Mouse (Mus musculus): ENCODE measurements around the gene Sall1. TPM values are rescaled to one million over a fixed set of nuclear protein-coding genes. Genes with fewer than 3 reads are reported as not detected.

Gene Sall1
- polyA plus RNA-seq, 2 experiments = 8.4 to 13.6 TPM

DNA sequence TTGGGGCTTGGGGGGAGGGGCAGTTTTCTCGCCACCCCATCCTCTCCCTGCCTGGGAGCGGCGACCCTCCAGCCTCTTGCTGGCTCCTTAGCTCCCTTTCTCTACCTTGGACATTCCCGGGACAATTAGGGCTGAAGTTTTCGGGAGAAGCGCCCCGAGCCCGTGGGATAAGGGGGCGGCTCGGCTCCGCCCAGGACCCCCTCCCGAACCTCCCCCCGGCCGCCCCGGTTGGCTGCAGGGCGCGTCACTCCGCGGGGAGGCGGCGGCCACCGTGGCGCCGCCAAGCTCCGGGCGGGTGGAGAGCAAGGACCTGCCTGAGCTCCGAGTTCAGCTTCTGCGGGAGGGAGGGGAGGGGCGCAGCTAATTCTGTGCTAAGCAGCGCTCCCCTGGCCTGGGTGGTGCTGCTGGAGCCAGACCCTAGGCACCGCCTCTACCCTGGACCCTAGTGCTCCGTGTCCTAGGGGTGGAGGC is 556 bp downstream of the Sall1 start:
- DNase-seq (ENCODE audit: low spot score) = peak; percentile 68
- Histone ChIP-seq H3K9me3 (ENCODE audit: control insufficient read depth, low read length) (no peaks in the 10 kb centered on the region), H3K27ac (replicated peaks; ENCODE audit: low read depth, low read length) (peak overlapping the region; percentile 98), H3K36me3 (ENCODE audit: control insufficient read depth, insufficient read depth, low read length) (no peaks in the 10 kb centered on the region), H3K4me3 (replicated peaks; ENCODE audit: low read length) (peak overlapping the region; percentile 68), H3K4me1 (ENCODE audit: control insufficient read depth, insufficient read depth, low read length) (peaks cover 5% of the 10 kb centered on the region), H3K4me2 (replicated peaks; ENCODE audit: low read depth, low read length, severe bottlenecking) (peak overlapping the region; percentile 79), H3K27me3 (ENCODE audit: control insufficient read depth, insufficient read depth, low read length) (peaks cover 12% of the 10 kb centered on the region; the same call in 1 of the 2 replicates), H3K9ac (ENCODE audit: low read depth, low read length, severe bottlenecking) (peak overlapping the region; percentile 97)
- 2% methylated on average over 17 of the region's 32 CpGs for WGBS
- TF ChIP-seq POLR2A (IDR thresholded peaks at IDR 0.05; ENCODE audit: borderline replicate concordance, extremely low read depth, insufficient read depth, insufficient read length) = 0 out of 2 replicates have a peak, but pooled peaks have one; percentile 13
- ATAC-seq (ENCODE audit: low FRiP score, low read depth) = peak; percentile 79

GRCm38 (mm10) chr8:89042560-89043370 is 1.2 kb downstream of the Sall1 start:
- peak overlapping the region; percentile 97 for H3K9ac ChIP-seq (ENCODE audit: low read depth, low read length, severe bottlenecking)
- TF ChIP-seq POLR2A (IDR thresholded peaks at IDR 0.05; ENCODE audit: borderline replicate concordance, extremely low read depth, insufficient read depth, insufficient read length) = no peak
- H3K27me3 ChIP-seq (ENCODE audit: control insufficient read depth, insufficient read depth, low read length) = peaks cover 18% of the 10 kb centered on the region
- peak overlapping the region; percentile 98 for H3K27ac ChIP-seq (replicated peaks; ENCODE audit: low read depth, low read length)
- H3K4me2 ChIP-seq (replicated peaks; ENCODE audit: low read depth, low read length, severe bottlenecking) = peak overlapping the region; percentile 79
- H3K4me1 ChIP-seq (ENCODE audit: control insufficient read depth, insufficient read depth, low read length) = peaks cover 5% of the 10 kb centered on the region
- no peaks in the 10 kb centered on the region for H3K9me3 ChIP-seq (ENCODE audit: control insufficient read depth, low read length)
- H3K36me3 ChIP-seq (ENCODE audit: control insufficient read depth, insufficient read depth, low read length) = no peaks in the 10 kb centered on the region
- DNase-seq (ENCODE audit: low spot score) (peak; percentile 81), ATAC-seq (ENCODE audit: low FRiP score, low read depth) (peak; percentile 71)
- WGBS = under 1% methylated on average over 56 of the region's 80 CpGs
- peak overlapping the region; percentile 68 for H3K4me3 ChIP-seq (replicated peaks; ENCODE audit: low read length)

DNA sequence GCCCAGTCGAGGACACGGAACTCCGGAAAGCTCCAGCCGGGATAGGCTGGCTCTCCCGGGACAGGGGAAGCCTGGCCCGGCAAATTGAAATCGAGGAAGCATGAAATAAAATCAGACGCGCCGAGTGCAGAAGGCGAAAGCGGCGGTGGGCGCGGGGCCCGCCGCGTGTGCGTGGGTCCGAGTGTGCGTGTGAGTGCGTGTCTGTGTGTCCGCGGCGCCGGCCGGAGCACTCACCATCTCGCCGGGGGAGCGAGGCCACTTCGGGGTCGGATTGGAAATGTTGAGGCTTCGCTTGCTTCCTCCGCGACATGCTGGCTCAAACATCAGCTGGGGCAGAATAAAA is 1.9 kb downstream of the Sall1 start:
- H3K4me1 ChIP-seq (ENCODE audit: control insufficient read depth, insufficient read depth, low read length) = peaks cover 5% of the 10 kb centered on the region

GRCm38 (mm10) chr8:89041421-89042117 is 2.4 kb downstream of the Sall1 start:
- DNase-seq (ENCODE audit: low spot score) (no peak), ATAC-seq (ENCODE audit: low FRiP score, low read depth) (no peak)
- peaks cover 5% of the 10 kb centered on the region for H3K4me1 ChIP-seq (ENCODE audit: control insufficient read depth, insufficient read depth, low read length)
- peak overlapping the region; percentile 98 for H3K27ac ChIP-seq (replicated peaks; ENCODE audit: low read depth, low read length)
- WGBS = under 1% methylated on average over 43 of the region's 55 CpGs
- H3K9me3 ChIP-seq (ENCODE audit: control insufficient read depth, low read length) = no peaks in the 10 kb centered on the region
- peak overlapping the region; percentile 79 for H3K4me2 ChIP-seq (replicated peaks; ENCODE audit: low read depth, low read length, severe bottlenecking)
- H3K36me3 ChIP-seq (ENCODE audit: control insufficient read depth, insufficient read depth, low read length) = no peaks in the 10 kb centered on the region
- H3K27me3 ChIP-seq (ENCODE audit: control insufficient read depth, insufficient read depth, low read length) = peaks cover 22% of the 10 kb centered on the region
- peak overlapping the region; percentile 68 for H3K4me3 ChIP-seq (replicated peaks; ENCODE audit: low read length)
- peak overlapping the region; percentile 97 for H3K9ac ChIP-seq (ENCODE audit: low read depth, low read length, severe bottlenecking)
- no peak for TF ChIP-seq POLR2A (IDR thresholded peaks at IDR 0.05; ENCODE audit: borderline replicate concordance, extremely low read depth, insufficient read depth, insufficient read length)

More for the DNA sequence above, 1.9 kb downstream of the Sall1 start:
- DNase-seq (ENCODE audit: low spot score) = no peak
- Histone ChIP-seq H3K36me3 (ENCODE audit: control insufficient read depth, insufficient read depth, low read length) (no peaks in the 10 kb centered on the region), H3K27ac (replicated peaks; ENCODE audit: low read depth, low read length) (peak overlapping the region; percentile 98), H3K4me3 (replicated peaks; ENCODE audit: low read length) (peak overlapping the region; percentile 68), H3K9ac (ENCODE audit: low read depth, low read length, severe bottlenecking) (peak overlapping the region; percentile 97), H3K9me3 (ENCODE audit: control insufficient read depth, low read length) (no peaks in the 10 kb centered on the region), H3K27me3 (ENCODE audit: control insufficient read depth, insufficient read depth, low read length) (peaks cover 22% of the 10 kb centered on the region), H3K4me2 (replicated peaks; ENCODE audit: low read depth, low read length, severe bottlenecking) (peak overlapping the region; percentile 79)
- WGBS = under 1% methylated on average over 34 of the region's 35 CpGs
- TF ChIP-seq POLR2A (IDR thresholded peaks at IDR 0.05; ENCODE audit: borderline replicate concordance, extremely low read depth, insufficient read depth, insufficient read length) = no peak
- ATAC-seq (ENCODE audit: low FRiP score, low read depth) = no peak

- 4% methylated on average over 39 of the region's 40 CpGs for WGBS
- Histone ChIP-seq H3K9ac (ENCODE audit: low read depth, low read length, severe bottlenecking) (peak overlapping the region; percentile 97), H3K4me1 (ENCODE audit: control insufficient read depth, insufficient read depth, low read length) (peaks cover 2% of the 10 kb centered on the region; the same call in 1 of the 2 replicates), H3K36me3 (ENCODE audit: control insufficient read depth, insufficient read depth, low read length) (no peaks in the 10 kb centered on the region), H3K27me3 (ENCODE audit: control insufficient read depth, insufficient read depth, low read length) (peaks cover 21% of the 10 kb centered on the region), H3K27ac (replicated peaks; ENCODE audit: low read depth, low read length) (peak overlapping the region; percentile 98), H3K4me2 (replicated peaks; ENCODE audit: low read depth, low read length, severe bottlenecking) (peak overlapping the region; percentile 79), H3K9me3 (ENCODE audit: control insufficient read depth, low read length) (no peaks in the 10 kb centered on the region), H3K4me3 (replicated peaks; ENCODE audit: low read length) (peak overlapping the region; percentile 68)
- DNase-seq (ENCODE audit: low spot score) (no peak), ATAC-seq (ENCODE audit: low FRiP score, low read depth) (no peak)
- TF ChIP-seq POLR2A (IDR thresholded peaks at IDR 0.05; ENCODE audit: borderline replicate concordance, extremely low read depth, insufficient read depth, insufficient read length) = 0 out of 2 replicates have a peak, but pooled peaks have one; percentile 14
Observed at GRCm38 (mm10) chr8:89040751-89041420, 3.1 kb downstream of the Sall1 start.

Measured in limb, embryonic 14.5 days (tissue).